Mouse (Mus musculus): Measurements from ENCODE around the gene Slc16a13.

- TF ChIP-seq POLR2A (IDR thresholded peaks at IDR 0.05; ENCODE audit: borderline replicate concordance, extremely low read depth, insufficient read depth, insufficient read length, poor library complexity, severe bottlenecking), result no peak
- TF ChIP-seq CTCF (IDR thresholded peaks at IDR 0.05; ENCODE audit: borderline replicate concordance, extremely low read depth, insufficient read depth, insufficient read length), result no peak
These were observed 18.0 kb upstream of the Slc16a13 start for GRCm38 (mm10) chr11:70238591-70239440.

Data from brain, embryonic 14.5 days (tissue).